Mouse (Mus musculus) embryonic stem cell, embryonic (primary cell): ENCODE results near the gene Phlda2.

Experiments
- CTCF ChIA-PET, 4 experiments: fragments of 300-600 bp in 2 of 4; fragments of 350-600 bp in 2 of 4; sonication (Branson Sonifier 250); formaldehyde crosslinking; loops; one replicate each; lab custom pipeline; 2022; ENCODE audit warnings: inconsistent platforms in 2 of 4; lab: Charles Lee
- POLR2A ChIA-PET, 4 experiments: fragments of 300-600 bp in 2 of 4; fragments of 350-600 bp in 2 of 4; sonication (Branson Sonifier 250); formaldehyde crosslinking; loops; one replicate each; lab custom pipeline; 2022; ENCODE audit warnings: antibody characterized with exemption in 4 of 4, inconsistent platforms in 1 of 4; lab: Charles Lee

Phlda2 gene

GRCm38 (mm10) chr7:143510593-143511334 lies 7.8 kb upstream of the Phlda2 start:
- CTCF ChIA-PET, result interaction anchor here (1.0 to 2.8 kb wide), 10 partner anchors 8 to 237 kb away, joined by 3 to 14 read pairs (median 4); no protein-coding TSS in a partner anchor
- POLR2A ChIA-PET, result interaction anchor here in 3 of 4 experiments (0.5 to 4.5 kb wide), 20 partner anchors 9 to 284 kb away, joined by 3 to 24 read pairs (median 4); partner anchors contain the start of genes Cars (in 1 of the 3), Nap1l4 (in 1 of the 3) and Tnfrsf22 (in 1 of the 3)

DNA sequence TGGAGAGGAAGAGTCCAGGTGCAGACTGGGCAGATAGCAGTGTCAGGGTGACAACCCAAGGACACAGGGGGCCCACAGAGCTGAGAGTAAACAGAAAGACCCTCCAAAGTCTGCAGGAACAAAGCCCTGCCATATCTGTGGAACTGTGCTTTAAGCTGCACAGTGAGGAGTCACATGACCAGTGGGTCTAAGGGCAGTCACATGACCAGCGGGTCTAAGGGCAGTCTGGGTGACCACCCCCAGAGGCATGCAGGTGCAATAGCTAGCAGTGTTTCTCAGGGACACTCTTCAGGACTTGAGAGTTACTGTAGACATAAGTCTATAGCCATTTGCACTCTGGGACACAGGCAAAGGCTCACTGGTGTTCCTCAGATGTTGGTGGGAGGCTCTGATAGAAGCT lies 6.6 kb upstream of the Phlda2 start:
- CTCF ChIA-PET, result interaction anchor here (0.6 to 2.8 kb wide), 17 partner anchors 29 to 964 kb away, joined by 3 to 14 read pairs (median 5); partner anchors contain the start of gene Slc22a18 (in 1 of the 4)
- POLR2A ChIA-PET, result interaction anchor here in 2 of 4 experiments (0.6 to 4.5 kb wide), 10 partner anchors 10 to 385 kb away, joined by 3 to 24 read pairs (median 6); partner anchors contain the start of gene Cars (in 1 of the 2)

GRCm38 (mm10) chr7:143506675-143507074 lies 3.7 kb upstream of the Phlda2 start:
- CTCF ChIA-PET, result interaction anchor here (0.5 to 7.3 kb wide), 63 partner anchors 8 to 608 kb away, joined by 3 to 84 read pairs (median 6); partner anchors contain the start of genes Slc22a18 (in 2 of the 4), Cars (in 1 of the 4), Cdkn1c (in 1 of the 4) and Trpm5 (in 1 of the 4)

GRCm38 (mm10) chr7:143506271-143506670 lies 3.3 kb upstream of the Phlda2 start:
- POLR2A ChIA-PET, result interaction anchor here (0.5 to 5.5 kb wide), 37 partner anchors 8 to 503 kb away, joined by 3 to 29 read pairs (median 4); partner anchors contain the start of genes Cars (in 3 of the 4), Cdkn1c (in 2 of the 4), Slc22a18 (in 2 of the 4) and Cd81 (in 1 of the 4)
- CTCF ChIA-PET, result interaction anchor here (0.5 to 7.3 kb wide), 80 partner anchors 8 to 1524 kb away, joined by 3 to 84 read pairs (median 5); partner anchors contain the start of genes Slc22a18 (in 2 of the 4), Cars (in 1 of the 4), Cdkn1c (in 1 of the 4) and Ctsd (in 1 of the 4)

More at GRCm38 (mm10) chr7:143506675-143507074, 3.7 kb upstream of the Phlda2 start:
- POLR2A ChIA-PET, result interaction anchor here (0.5 to 5.5 kb wide), 27 partner anchors 8 to 499 kb away, joined by 3 to 29 read pairs (median 5); partner anchors contain the start of genes Cars (in 2 of the 4), Slc22a18 (in 2 of the 4), Cd81 (in 1 of the 4) and Cdkn1c (in 1 of the 4)

GRCm38 (mm10) chr7:143505823-143506222 lies 2.9 kb upstream of the Phlda2 start:
- ChIA-PET CTCF (interaction anchor here (0.5 to 7.3 kb wide), 89 partner anchors 8 to 1524 kb away, joined by 3 to 84 read pairs (median 5); partner anchors contain the start of genes Slc22a18 (in 2 of the 4), Cars (in 1 of the 4), Cdkn1c (in 1 of the 4) and Ctsd (in 1 of the 4)), POLR2A (interaction anchor here (0.5 to 5.5 kb wide), 38 partner anchors 9 to 503 kb away, joined by 3 to 29 read pairs (median 4); partner anchors contain the start of genes Cars (in 3 of the 4), Cdkn1c (in 2 of the 4), Slc22a18 (in 2 of the 4) and Cd81 (in 1 of the 4))

- POLR2A ChIA-PET, result interaction anchor here (0.5 to 5.5 kb wide), 34 partner anchors 10 to 502 kb away, joined by 3 to 29 read pairs (median 4); partner anchors contain the start of genes Cars (in 2 of the 4), Slc22a18 (in 2 of the 4), Cd81 (in 1 of the 4) and Cdkn1c (in 1 of the 4)
- CTCF ChIA-PET, result interaction anchor here (0.6 to 7.3 kb wide), 73 partner anchors 9 to 1117 kb away, joined by 3 to 84 read pairs (median 5); partner anchors contain the start of genes Cars (in 1 of the 4), Cdkn1c (in 1 of the 4), Ctsd (in 1 of the 4) and Osbpl5 (in 1 of the 4)
Observed at GRCm38 (mm10) chr7:143505411-143505810, 2.5 kb upstream of the Phlda2 start.

DNA sequence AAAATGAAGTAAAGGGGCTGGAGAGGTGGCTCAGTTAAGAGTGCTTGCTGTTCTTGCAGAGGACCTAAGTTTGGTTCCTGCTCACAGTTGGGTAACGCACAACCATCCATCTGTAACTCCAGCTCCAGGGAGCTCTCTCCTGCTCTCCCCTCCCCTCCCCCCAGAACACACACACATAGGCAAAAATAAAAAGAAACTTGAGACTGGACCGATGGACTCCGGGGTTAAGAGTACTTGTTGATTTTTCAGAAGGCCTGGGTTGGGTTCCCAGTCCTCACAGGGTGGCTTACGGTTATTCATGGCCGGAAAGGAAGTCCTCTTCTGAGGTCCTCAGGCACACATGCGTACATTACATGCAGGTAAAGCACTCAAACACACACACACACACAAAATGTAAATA lies 976 bp upstream of the Phlda2 start:
- ChIA-PET CTCF (interaction anchor here in 2 of 4 experiments (2.3 to 7.3 kb wide), 9 partner anchors 22 to 352 kb away, joined by 9 to 84 read pairs (median 45); partner anchors contain the start of gene Slc22a18 (in 1 of the 2)), POLR2A (interaction anchor here in 2 of 4 experiments (0.7 to 5.5 kb wide), 12 partner anchors 10 to 382 kb away, joined by 4 to 29 read pairs (median 8); partner anchors contain the start of genes Cars (in 2 of the 2) and Slc22a18 (in 1 of the 2))

DNA sequence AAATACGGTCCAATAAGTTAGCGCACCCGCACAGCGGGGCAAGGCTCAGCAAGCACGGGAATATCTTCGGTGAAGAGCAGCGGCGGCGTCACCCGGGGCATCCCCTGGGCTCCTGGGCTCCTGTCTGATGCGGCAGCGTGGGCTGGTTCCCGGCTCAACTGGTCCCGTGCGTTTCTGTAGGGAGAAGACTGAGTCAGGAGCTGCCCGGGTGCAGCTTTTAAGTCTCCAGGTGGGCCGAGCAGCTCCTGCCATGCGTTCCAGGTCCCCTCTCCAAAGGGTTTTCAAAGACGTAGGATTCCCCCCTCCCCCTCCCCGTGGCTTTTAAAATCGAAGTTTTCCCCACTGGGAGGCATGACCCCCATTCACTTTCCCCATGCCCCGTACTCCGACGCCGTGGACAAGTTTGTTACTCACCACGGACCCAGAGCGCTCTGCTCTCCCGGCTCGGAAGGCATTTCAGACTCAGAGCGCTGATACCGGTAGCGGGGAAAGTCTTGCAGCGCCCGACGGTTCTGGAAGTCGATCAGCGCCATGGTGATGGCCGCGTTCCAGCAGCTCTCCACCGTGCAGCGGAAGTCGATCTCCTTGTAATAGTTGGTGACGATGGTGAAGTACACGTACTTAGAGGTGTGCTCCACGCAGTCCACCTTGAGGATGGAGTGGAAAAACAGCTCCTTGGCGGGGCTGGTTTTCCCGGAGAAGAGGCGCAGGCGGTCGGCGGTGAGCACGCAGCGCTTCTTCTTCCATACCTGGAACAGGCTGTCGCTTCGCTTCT lies 1.1 kb downstream of the Phlda2 start:
- ChIA-PET POLR2A (interaction anchor here in 2 of 4 experiments (0.6 to 5.5 kb wide), 22 partner anchors 9 to 494 kb away, joined by 3 to 29 read pairs (median 5); partner anchors contain the start of genes Nap1l4 (in 2 of the 2), Cars (in 1 of the 2) and Slc22a18 (in 1 of the 2)), CTCF (interaction anchor here (0.6 to 7.3 kb wide), 22 partner anchors 10 to 439 kb away, joined by 3 to 84 read pairs (median 4); partner anchors contain the start of gene Slc22a18 (in 2 of the 4))

DNA sequence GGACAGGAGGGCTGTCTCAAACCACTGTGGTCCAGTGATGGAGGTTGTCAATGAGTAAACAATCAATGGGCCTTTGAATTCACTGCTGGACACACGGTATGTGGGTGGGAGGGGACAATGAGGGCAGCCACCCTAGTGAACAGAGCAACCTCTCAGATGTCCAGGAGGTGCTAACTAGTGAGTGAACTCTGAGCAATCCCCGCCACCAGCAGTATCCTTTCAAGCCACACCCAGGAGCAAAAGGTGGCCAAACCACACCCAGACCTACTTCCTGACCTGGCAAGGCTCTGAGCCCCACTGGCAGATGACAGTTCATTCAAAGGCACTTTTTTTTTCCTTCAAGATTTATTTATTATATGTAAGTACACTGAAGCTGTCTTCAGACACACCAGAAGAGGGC lies 2.0 kb downstream of the Phlda2 start:
- POLR2A ChIA-PET, result interaction anchor here in 2 of 4 experiments (1.0 to 3.2 kb wide), 4 partner anchors 20 to 205 kb away, joined by 3 to 23 read pairs (median 8); partner anchors contain the start of genes Nap1l4 (in 1 of the 2) and Slc22a18 (in 1 of the 2)
- CTCF ChIA-PET, result interaction anchor here in 2 of 4 experiments (0.6 to 1.9 kb wide), 3 partner anchors 20 to 34 kb away, joined by 3 to 9 read pairs (median 3); no protein-coding TSS in a partner anchor

- ChIA-PET POLR2A (interaction anchor here in 3 of 4 experiments (0.6 to 1.3 kb wide), 7 partner anchors 12 to 445 kb away, joined by 3 to 4 read pairs (median 3); no protein-coding TSS in a partner anchor), CTCF (interaction anchor here (0.6 to 2.5 kb wide), 10 partner anchors 8 to 347 kb away, joined by 3 to 9 read pairs (median 4); no protein-coding TSS in a partner anchor)
Observed at GRCm38 (mm10) chr7:143498584-143498983, 4.4 kb downstream of the Phlda2 start.

- ChIA-PET POLR2A (no interaction called here), CTCF (interaction anchor here in 1 of 4 experiments (0.7 to 1.5 kb wide), 2 partner anchors 14 to 15 kb away, joined by 3 read pairs; no protein-coding TSS in a partner anchor)
Observed at GRCm38 (mm10) chr7:143495104-143495961, 7.6 kb downstream of the Phlda2 start.

DNA sequence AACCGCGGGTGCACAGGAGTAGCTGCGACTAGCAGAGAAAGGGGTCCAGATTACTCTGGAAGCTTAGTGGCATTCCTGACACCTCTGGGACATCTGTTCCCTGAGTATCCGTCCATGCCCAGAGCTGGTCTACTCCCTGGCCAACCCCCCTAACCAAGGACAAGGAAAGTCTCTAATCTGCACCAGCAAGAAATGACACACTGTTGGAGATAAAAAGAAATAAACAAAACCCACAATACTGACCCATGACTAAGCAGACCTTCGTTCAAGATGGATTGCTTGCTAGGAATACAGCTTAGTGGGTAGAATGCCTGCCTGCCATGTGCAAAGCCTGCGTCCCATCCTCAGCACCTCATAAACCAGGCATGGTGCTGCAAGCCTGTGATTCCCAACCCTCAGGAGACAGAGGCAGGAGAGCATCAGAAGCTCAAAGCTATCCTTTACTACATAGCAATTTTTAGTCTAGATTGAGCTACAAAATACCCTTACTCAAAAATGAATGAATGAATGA lies 9.3 kb downstream of the Phlda2 start:
- POLR2A ChIA-PET, result interaction anchor here in 2 of 4 experiments (0.9 to 2.8 kb wide), 6 partner anchors 8 to 440 kb away, joined by 3 to 19 read pairs (median 3); partner anchors contain the start of genes Nap1l4 (in 1 of the 2) and Phlda2 (in 1 of the 2)
- CTCF ChIA-PET, result interaction anchor here (0.6 to 2.9 kb wide), 11 partner anchors 12 to 468 kb away, joined by 3 to 12 read pairs (median 4); no protein-coding TSS in a partner anchor

DNA sequence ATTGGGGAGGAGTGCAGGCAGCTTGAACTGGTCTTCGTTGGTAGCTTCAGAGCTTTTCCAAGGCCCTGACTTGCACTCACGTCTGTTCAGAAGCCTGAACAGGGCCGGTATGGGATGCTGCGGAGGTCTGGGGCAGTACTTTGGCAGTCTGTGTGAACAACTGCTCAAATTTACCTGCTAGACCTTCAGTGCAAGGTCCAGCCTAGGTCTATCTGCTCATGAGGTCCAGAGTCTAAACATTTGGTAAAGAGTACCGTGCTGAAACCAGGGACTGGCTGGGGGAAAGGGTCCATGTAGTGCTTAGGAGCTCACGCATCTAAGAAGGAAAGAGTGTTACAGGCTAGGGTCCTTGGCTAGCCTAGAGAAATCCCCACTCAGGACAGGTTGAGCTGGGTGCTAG lies 13.2 kb downstream of the Phlda2 start:
- ChIA-PET POLR2A (interaction anchor here in 1 of 4 experiments (2.2 kb wide), 1 partner anchor 13 kb away, joined by 8 read pairs; no protein-coding TSS in a partner anchor), CTCF (interaction anchor here in 3 of 4 experiments (0.7 to 3.0 kb wide), 10 partner anchors 9 to 335 kb away, joined by 3 to 15 read pairs (median 4); no protein-coding TSS in a partner anchor)

- POLR2A ChIA-PET, result interaction anchor here (0.6 to 3.8 kb wide), 13 partner anchors 9 to 358 kb away, joined by 3 to 29 read pairs (median 5); partner anchors contain the start of genes Slc22a18 (in 2 of the 4), Nap1l4 (in 1 of the 4) and Phlda2 (in 1 of the 4)
- CTCF ChIA-PET, result interaction anchor here in 3 of 4 experiments (0.6 to 5.0 kb wide), 9 partner anchors 9 to 676 kb away, joined by 3 to 82 read pairs (median 4); partner anchors contain the start of gene Slc22a18 (in 1 of the 3)
Observed at GRCm38 (mm10) chr7:143482541-143482940, 20.4 kb downstream of the Phlda2 start.
